ENCODE assay signal across 9 mouse cellular contexts in the genomic region with DNA sequence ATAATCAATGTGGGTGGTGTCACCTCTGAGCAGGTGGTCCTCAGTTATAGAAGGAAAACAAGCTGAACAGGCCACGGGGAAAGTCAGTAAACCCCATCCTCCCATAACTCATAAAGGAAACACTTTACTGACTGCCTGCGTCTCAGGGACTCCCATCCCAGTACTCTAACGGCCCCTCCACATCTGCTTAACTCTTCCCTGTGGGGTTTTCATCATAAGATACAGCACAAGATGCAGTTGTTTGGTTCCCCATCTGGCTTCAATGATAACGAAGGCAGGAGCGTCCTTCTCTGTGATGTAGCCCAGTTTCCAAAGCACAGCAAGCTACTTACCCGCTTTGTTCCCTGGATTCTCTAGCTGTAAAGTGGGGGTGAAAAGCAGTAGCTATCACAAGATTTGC. TPM values are rescaled to one million over a fixed set of nuclear protein-coding genes. Genes with fewer than 3 reads are reported as not detected.
A peak's percentile ranks its signal among the peaks of the same experiment; 100 is the strongest.
DNase-seq lines count a peak whose midpoint lies in the region; ATAC-seq and TF ChIP-seq lines count a peak whose summit lies in the region.
"Had no signal": no experiment of that assay in that cellular context is flagged by ENCODE, and none has a peak within 500 bp of the region (broad histone marks: within the 10 kb centered on the region; RNA-seq: fewer than 3 reads in every experiment).

No protein-coding gene starts in this region.

- ATAC-seq in lung, embryonic 16.5 days (ENCODE audit: low read depth), result no peak
- no peak for ATAC-seq in forebrain, embryonic 13.5 days
- peak; percentile 70 for ATAC-seq in liver, embryonic 13.5 days (ENCODE audit: low read depth)
- ATAC-seq in stomach, embryonic 15.5 days (ENCODE audit: insufficient read depth, low FRiP score, low read depth), result peak; percentile 50; the same call in 1 of the 2 replicates
- ATAC-seq in frontal cortex, adult (ENCODE audit: low TSS enrichment), result no peak

- H3K36me3 ChIP-seq in lung, embryonic 16.5 days (ENCODE audit: control insufficient read depth, insufficient read depth, low read length), result no peaks in the 10 kb centered on the region
- H3K36me3 ChIP-seq in forebrain, embryonic 13.5 days (ENCODE audit: poor library complexity, severe bottlenecking), result peaks cover 16% of the 10 kb centered on the region
- H3K36me3 ChIP-seq in liver, embryonic 13.5 days, result peaks cover 16% of the 10 kb centered on the region
- no peaks in the 10 kb centered on the region for H3K36me3 ChIP-seq in stomach, embryonic 15.5 days

- H3K4me1 ChIP-seq in lung, embryonic 16.5 days (replicated peaks; ENCODE audit: control insufficient read depth, insufficient read depth, low read length), result peaks cover 25% of the 10 kb centered on the region
- H3K4me1 ChIP-seq in lung, adult 2 months (ENCODE audit: control insufficient read depth, insufficient read depth, low read length), result peaks cover 14% of the 10 kb centered on the region; the same call in 1 of the 2 replicates
- H3K4me1 ChIP-seq in forebrain, embryonic 13.5 days, result peaks cover 43% of the 10 kb centered on the region
- H3K4me1 ChIP-seq in liver, embryonic 13.5 days (replicated peaks), result peaks cover 70% of the 10 kb centered on the region
- H3K4me1 ChIP-seq in stomach, embryonic 15.5 days, result peaks cover 16% of the 10 kb centered on the region

- peak overlapping the region; percentile 58 for H3K9ac ChIP-seq in lung, embryonic 16.5 days (ENCODE audit: low read length)
- H3K9ac ChIP-seq in forebrain, embryonic 13.5 days, result peak overlapping the region; percentile 79
- peak overlapping the region; percentile 73 for H3K9ac ChIP-seq in liver, embryonic 13.5 days
- no peak overlapping the region for H3K9ac ChIP-seq in stomach, embryonic 15.5 days

- peak overlapping the region; percentile 59 for H3K4me2 ChIP-seq in lung, embryonic 16.5 days (ENCODE audit: low read depth, low read length)
- peak overlapping the region; percentile 64 for H3K4me2 ChIP-seq in forebrain, embryonic 13.5 days
- peak overlapping the region; percentile 71 for H3K4me2 ChIP-seq in liver, embryonic 13.5 days
- H3K4me2 ChIP-seq in stomach, embryonic 15.5 days, result peak overlapping the region; percentile 60

- no peak for TF ChIP-seq POLR2A in lung, adult 2 months (IDR thresholded peaks at IDR 0.05; ENCODE audit: borderline replicate concordance, extremely low read depth, low read depth, low read length)

- TF ChIP-seq CTCF in lung, adult 2 months (IDR thresholded peaks at IDR 0.05; ENCODE audit: insufficient read depth, low read length), result no peak

- H3K9me3 ChIP-seq in lung, embryonic 16.5 days (ENCODE audit: control insufficient read depth, low read length), result no peaks in the 10 kb centered on the region
- no peaks in the 10 kb centered on the region for H3K9me3 ChIP-seq in forebrain, embryonic 13.5 days (replicated peaks)
- no peaks in the 10 kb centered on the region for H3K9me3 ChIP-seq in liver, embryonic 13.5 days (replicated peaks)
- no peaks in the 10 kb centered on the region for H3K9me3 ChIP-seq in stomach, embryonic 15.5 days

- H3K27ac ChIP-seq in lung, embryonic 16.5 days (ENCODE audit: low read length), result no peak overlapping the region
- H3K27ac ChIP-seq in forebrain, embryonic 13.5 days, result peak overlapping the region; percentile 77
- peak overlapping the region; percentile 93 for H3K27ac ChIP-seq in liver, embryonic 13.5 days
- no peak overlapping the region for H3K27ac ChIP-seq in stomach, embryonic 15.5 days

- H3K27me3 ChIP-seq in lung, embryonic 16.5 days (ENCODE audit: control insufficient read depth, insufficient read depth, low read depth, low read length), result no peaks in the 10 kb centered on the region
- no peaks in the 10 kb centered on the region for H3K27me3 ChIP-seq in forebrain, embryonic 13.5 days
- no peaks in the 10 kb centered on the region for H3K27me3 ChIP-seq in liver, embryonic 13.5 days
- H3K27me3 ChIP-seq in stomach, embryonic 15.5 days (replicated peaks), result no peaks in the 10 kb centered on the region

- intact Hi-C loops in heart, postnatal 10 days (cut with DNase I), result no loop called here

- H3K4me3 ChIP-seq in lung, embryonic 16.5 days (ENCODE audit: low read length), result no peak overlapping the region; the same call in 1 of the 2 replicates
- H3K4me3 ChIP-seq in lung, adult 2 months (replicated peaks; ENCODE audit: extremely low read depth, low read depth, low read length), result no peak overlapping the region
- H3K4me3 ChIP-seq in forebrain, embryonic 13.5 days, result peak overlapping the region; percentile 46
- peak overlapping the region; percentile 56 for H3K4me3 ChIP-seq in liver, embryonic 13.5 days (replicated peaks)
- H3K4me3 ChIP-seq in stomach, embryonic 15.5 days (replicated peaks), result peak overlapping the region; percentile 37; the same call in 1 of the 2 replicates

- WGBS in lung, embryonic 16.5 days, result 44% methylated on average over 6 of the region's 6 CpGs
- 53% methylated on average over 6 of the region's 6 CpGs for WGBS in lung, adult 2 months
- 46% methylated on average over 6 of the region's 6 CpGs for WGBS in forebrain, embryonic 13.5 days
- 21% methylated on average over 6 of the region's 6 CpGs for WGBS in liver, embryonic 13.5 days (ENCODE audit: insufficient replicate concordance)
- WGBS in stomach, embryonic 15.5 days, result 56% methylated on average over 6 of the region's 6 CpGs

- DNase-seq in lung, adult 2 months, result no peak
- peak; percentile 55 for DNase-seq in liver, embryonic 13.5 days
- DNase-seq in embryo, embryonic 10.5 days (ENCODE audit: low spot score), result no peak
- DNase-seq in heart, postnatal 10 days, result no peak
- DNase-seq: retina, postnatal 1 day had no signal

RNA-seq across cellular contexts. Expression of a gene that starts 0.8 kb away (rescaled TPM):
- 7.8 and 8.7 TPM in 2 replicates for polyA plus RNA-seq in lung, embryonic 16.5 days (2015; fragmentation: Nextera tagmentation; extraction: Ambion mirVana)
- polyA plus RNA-seq in lung, adult 2 months (2012; rRNA removed), result 4.7 and 10.1 TPM in 2 replicates
- polyA plus RNA-seq in forebrain, embryonic 13.5 days (2015; fragmentation: Nextera tagmentation; extraction: Ambion mirVana), result 38.1 and 41.9 TPM in 2 replicates
- 13.8 and 15.9 TPM in 2 replicates for polyA plus RNA-seq in liver, embryonic 13.5 days (2015; fragmentation: Nextera tagmentation; extraction: Ambion mirVana)
- 13.8 and 15.5 TPM in 2 replicates for polyA plus RNA-seq in stomach, embryonic 15.5 days (2015; fragmentation: Nextera tagmentation; extraction: Ambion mirVana)
- total RNA-seq in heart, postnatal 10 days (2021), result 10 to 100 TPM; 12.5 to 15.4 TPM

RNA-seq across cellular contexts. Expression of a gene that starts 9.9 kb away (rescaled TPM):
- polyA plus RNA-seq in lung, embryonic 16.5 days (2015; fragmentation: Nextera tagmentation; extraction: Ambion mirVana), result 1.9 and 2.2 TPM in 2 replicates
- polyA plus RNA-seq in lung, adult 2 months (2012; rRNA removed), result 0.71 and 0.76 TPM in 2 replicates
- 38.5 and 43.7 TPM in 2 replicates for polyA plus RNA-seq in forebrain, embryonic 13.5 days (2015; fragmentation: Nextera tagmentation; extraction: Ambion mirVana)
- polyA plus RNA-seq in liver, embryonic 13.5 days (2015; fragmentation: Nextera tagmentation; extraction: Ambion mirVana), result 0.39 and 0.56 TPM in 2 replicates
- polyA plus RNA-seq in stomach, embryonic 15.5 days (2015; fragmentation: Nextera tagmentation; extraction: Ambion mirVana), result 4.5 and 5.1 TPM in 2 replicates
- total RNA-seq in heart, postnatal 10 days (2021), result 1 to 10 TPM; 2.4 to 3.5 TPM

Comparison
In these comparisons a context has a peak if more than half of its experiments do, and no peak if none do; other contexts are left out.
1. ATAC-seq: peak in liver, embryonic 13.5 days (single experiment) and stomach, embryonic 15.5 days (single experiment); none in lung, embryonic 16.5 days (single experiment), forebrain, embryonic 13.5 days (single experiment) and frontal cortex, adult (single experiment).
2. H3K27ac ChIP-seq: peak in forebrain, embryonic 13.5 days (single experiment) and liver, embryonic 13.5 days (single experiment); none in lung, embryonic 16.5 days (single experiment) and stomach, embryonic 15.5 days (single experiment).
3. H3K4me3 ChIP-seq: peak in forebrain, embryonic 13.5 days (single experiment), liver, embryonic 13.5 days (single experiment) and stomach, embryonic 15.5 days (single experiment); none in lung, embryonic 16.5 days (single experiment) and lung, adult 2 months (single experiment).
4. Peak in every context shown above with its lines, with median percentiles within 50 percentile points of each other: H3K4me2 ChIP-seq.